Mouse (Mus musculus) CD8-positive naive resting alpha-beta T cell, adult 57 days (primary cell): ENCODE data around the gene Fndc5. TPM values are rescaled to one million over a fixed set of nuclear protein-coding genes. Genes with fewer than 3 reads are reported as not detected.

Experiments
- total RNA-seq: library from RNA; stranded (reverse); gene quantifications from one replicate; pipeline ENCODE4 v1.2.4, GENCODE M21; 2023

Fndc5 gene
- total RNA-seq: 0.18 TPM

DNA sequence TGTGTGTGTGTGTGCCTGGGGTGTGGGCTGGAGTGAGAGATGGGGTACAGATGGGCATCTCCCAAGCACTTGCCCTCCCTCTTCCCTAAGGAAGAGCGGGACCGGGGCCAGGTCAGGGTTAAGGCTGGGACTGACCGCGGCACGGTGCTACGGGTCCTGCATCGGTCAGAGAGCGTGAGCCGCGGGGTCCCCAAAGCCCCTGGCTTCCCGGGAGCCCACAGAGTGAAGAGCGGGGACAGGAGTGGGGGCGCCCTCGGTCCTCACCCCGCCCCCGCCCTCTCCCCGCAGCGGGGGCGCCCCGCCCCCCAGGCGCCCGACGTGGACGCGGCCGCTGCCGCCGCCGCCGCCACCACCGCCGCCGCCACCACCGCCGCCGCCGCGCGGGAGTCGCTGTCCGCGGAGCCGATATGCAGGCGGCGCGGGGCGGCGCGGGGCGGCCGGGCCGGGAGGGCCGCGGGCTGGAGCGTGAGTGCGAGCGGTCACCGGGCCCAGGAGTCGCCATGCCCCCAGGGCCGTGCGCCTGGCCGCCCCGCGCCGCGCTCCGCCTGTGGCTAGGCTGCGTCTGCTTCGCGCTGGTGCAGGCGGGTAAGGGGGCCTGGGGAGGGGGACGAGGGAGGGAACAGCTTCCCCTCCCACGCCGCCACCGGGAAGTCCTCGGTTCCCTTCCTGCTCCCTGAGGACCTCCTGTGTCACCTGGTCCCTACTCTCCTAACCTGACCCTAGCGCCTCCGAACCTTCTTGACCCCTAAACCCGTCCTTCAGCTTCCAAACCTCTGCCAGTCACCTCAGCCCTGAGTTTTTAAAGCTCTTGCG is at the start of gene Fndc5:
Gene Fndc5 (plus strand): TSS at position 421 of the 813 bp plus-strand sequence.

GRCm38 (mm10) chr4:129105356-129105755 is 31.4 kb upstream of the Fndc5 start, which contains the start of gene Tmem54:
TSS of gene Tmem54 (plus strand) at chr4:129105548.

DNA sequence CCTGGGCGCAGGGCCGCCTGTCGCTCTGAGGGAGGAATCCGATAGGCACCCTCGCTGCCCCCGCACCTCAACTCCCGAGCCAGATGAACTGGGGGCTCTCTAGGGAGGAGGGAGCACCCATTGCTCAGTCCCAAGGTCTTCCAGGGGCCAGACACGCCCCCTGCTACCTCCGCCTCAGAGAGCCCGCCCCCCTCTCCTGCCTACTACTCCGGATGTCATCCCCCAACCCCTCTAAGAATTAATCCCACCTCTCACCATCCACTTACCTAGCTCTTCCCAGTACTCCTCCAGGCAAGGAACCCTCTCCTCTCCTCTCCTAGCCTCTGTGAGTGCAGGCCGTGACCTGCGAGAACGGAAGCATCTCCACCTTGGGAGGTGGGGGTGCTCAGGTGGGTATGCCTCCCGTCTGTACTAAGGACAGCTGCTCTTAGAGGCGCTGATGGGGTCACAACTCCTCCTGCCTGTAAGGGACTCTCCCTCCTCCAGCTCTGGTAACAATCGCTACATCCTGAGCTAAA is 15.2 kb upstream of the Fndc5 start, which contains the start of gene Hpca:
Gene Hpca (minus strand): TSS at position 468 of the 518 bp plus-strand sequence.

GRCm38 (mm10) chr4:129189542-129190519 is 53.0 kb downstream of the Fndc5 start, which contains the start of the genes S100pbp and Yars:
TSS of gene S100pbp (minus strand) at chr4:129189727.
TSS of gene Yars (plus strand) at chr4:129189760.

Other genes starting within 250 kb of the Fndc5 start
- not detected for gene Azin2, start 174.6 kb upstream of the Fndc5 start, total RNA-seq
- gene Ak2, start 145.0 kb upstream of the Fndc5 start, total RNA-seq: 54.9 TPM
- 57.0 TPM for gene Rnf19b, start 78.7 kb upstream of the Fndc5 start, total RNA-seq
- gene Tmem54, start 31.5 kb upstream of the Fndc5 start, total RNA-seq: not detected
- gene Hpca, start 15.0 kb upstream of the Fndc5 start, total RNA-seq: 0.46 TPM
- gene S100pbp, start 52.7 kb downstream of the Fndc5 start, total RNA-seq: 38.5 TPM
- gene Yars, start 52.8 kb downstream of the Fndc5 start, total RNA-seq: 60.3 TPM
- gene C77080, start 124.4 kb downstream of the Fndc5 start, total RNA-seq: 0.18 TPM
- not detected for gene Sync, start 150.6 kb downstream of the Fndc5 start, total RNA-seq
- gene Rbbp4, start 198.4 kb downstream of the Fndc5 start, total RNA-seq: 144 TPM
- 37.8 TPM for gene Zbtb8os, start 198.7 kb downstream of the Fndc5 start, total RNA-seq
- gene Zbtb8a, start 241.1 kb downstream of the Fndc5 start, total RNA-seq: 5.4 TPM